Mouse (Mus musculus) heart, embryonic 15.5 days (tissue): ENCODE measurements around the gene Dgcr2. TPM values are rescaled to one million over a fixed set of nuclear protein-coding genes. Genes with fewer than 3 reads are reported as not detected.

Experiments used
- ATAC-seq: fragments of 200-750 bp; cut with Nextera tagmentation; replicated peaks from 2 replicates; pipeline ENCODE4 v1.8.0; 2017; ENCODE audit warnings: low read depth, moderate TSS enrichment; ENCODE audit not compliant: insufficient number of reproducible peaks, insufficient read depth, low FRiP score
- H3K27ac ChIP-seq: fragments of 300-500 bp; sonication (generic); 2 replicates; pipeline ENCODE4 v1.5.1; 2015; ENCODE audit warnings: mild to moderate bottlenecking, inconsistent platforms
- H3K27me3 ChIP-seq: fragments of 300-500 bp; sonication (generic); 2 replicates; pipeline ENCODE4 v1.6.1; 2015; ENCODE audit warnings: inconsistent platforms
- H3K36me3 ChIP-seq: fragments of 300-500 bp; sonication (generic); 2 replicates; pipeline ENCODE4 v1.6.1; 2015; ENCODE audit warnings: mild to moderate bottlenecking, inconsistent platforms
- H3K4me1 ChIP-seq: fragments of 300-500 bp; sonication (generic); replicated peaks from 2 replicates; pipeline ENCODE4 v1.6.1; 2015; ENCODE audit warnings: inconsistent platforms
- H3K4me2 ChIP-seq: fragments of 300-500 bp; sonication (generic); 2 replicates; pipeline ENCODE4 v1.6.1; 2015; ENCODE audit warnings: inconsistent platforms, mild to moderate bottlenecking, moderate library complexity
- H3K4me3 ChIP-seq: fragments of 300-500 bp; sonication (generic); 2 replicates; pipeline ENCODE4 v1.5.1; 2015; ENCODE audit warnings: mild to moderate bottlenecking, inconsistent platforms
- H3K9ac ChIP-seq: fragments of 300-500 bp; sonication (generic); 2 replicates; pipeline ENCODE4 v1.6.1; 2015; ENCODE audit warnings: mild to moderate bottlenecking, inconsistent platforms
- H3K9me3 ChIP-seq: fragments of 300-500 bp; sonication (generic); replicated peaks from 2 replicates; pipeline ENCODE4 v1.6.1; 2016; ENCODE audit warnings: inconsistent platforms
- WGBS: fragments of 180-500 bp; shearing (Covaris S2); methylation state at CpG from one replicate; pipeline ENCODE4 v1.1.7; 2015; ENCODE audit warnings: mixed read lengths; 5-methylcytosine and 5-hydroxymethylcytosine counted together
- polyA plus RNA-seq: library from polyadenylated mRNA; unstranded; fragments of >200 nt; fragmentation: Nextera tagmentation; extraction: Ambion mirVana; gene quantifications from 2 replicates; pipeline ENCODE4 v1.2.1, GENCODE M21; 2015

The Dgcr2 gene
- polyA plus RNA-seq, 1 experiment from 2014 or later: 41.8 TPM

- 6% methylated on average over 73 of the region's 73 CpGs for WGBS
- Histone ChIP-seq H3K4me1 (peaks cover 78% of the 10 kb centered on the region), H3K36me3 (no peaks in the 10 kb centered on the region), H3K27ac (peak overlapping the region; percentile 43), H3K4me3 (peak overlapping the region; percentile 57), H3K9ac (peak overlapping the region; percentile 62), H3K9me3 (no peaks in the 10 kb centered on the region), H3K4me2 (peak overlapping the region; percentile 99), H3K27me3 (peaks cover 49% of the 10 kb centered on the region)
- ATAC-seq: peak; percentile 76
These were observed 91.0 kb downstream of the Dgcr2 start for GRCm38 (mm10) chr16:17807192-17808009.

- peak overlapping the region; percentile 62 for H3K9ac ChIP-seq
- peaks cover 56% of the 10 kb centered on the region for H3K27me3 ChIP-seq
- no peaks in the 10 kb centered on the region for H3K9me3 ChIP-seq
- no peak for ATAC-seq
- H3K4me2 ChIP-seq: peak overlapping the region; percentile 99
- H3K4me3 ChIP-seq: peak overlapping the region; percentile 57
- 10% methylated on average over 48 of the region's 50 CpGs for WGBS
- no peaks in the 10 kb centered on the region for H3K36me3 ChIP-seq
- H3K4me1 ChIP-seq: peaks cover 79% of the 10 kb centered on the region
- peak overlapping the region; percentile 43 for H3K27ac ChIP-seq
These were observed 91.7 kb downstream of the Dgcr2 start for GRCm38 (mm10) chr16:17806581-17807191.

GRCm38 (mm10) chr16:17804982-17805381 is 93.4 kb downstream of the Dgcr2 start:
- no peak overlapping the region for H3K9ac ChIP-seq
- ATAC-seq: no peak

DNA sequence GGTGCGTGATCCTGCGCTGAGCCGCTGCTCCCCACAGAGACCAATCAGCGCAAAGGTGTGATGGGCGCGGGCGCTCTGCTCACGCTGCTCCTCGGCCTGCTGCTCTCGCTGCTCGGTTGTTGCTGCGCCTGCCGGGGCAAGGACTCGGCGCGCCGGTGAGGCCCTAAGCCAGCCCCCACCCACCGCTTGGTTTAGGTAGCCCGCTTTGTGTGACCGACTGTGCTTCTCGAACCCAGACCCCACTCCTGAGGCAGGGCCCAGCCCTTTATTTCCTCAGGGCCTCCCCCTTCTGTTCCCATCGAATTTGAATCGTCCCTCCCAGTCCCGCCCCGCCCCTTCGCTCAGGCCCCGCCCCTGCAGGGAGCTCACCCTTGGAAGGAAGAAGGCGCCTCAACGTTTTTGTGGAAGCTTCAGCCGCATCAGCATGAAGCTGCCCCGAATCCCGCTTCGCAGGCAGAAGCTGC is 93.9 kb downstream of the Dgcr2 start:
- H3K4me1 ChIP-seq: peaks cover 72% of the 10 kb centered on the region
- no peaks in the 10 kb centered on the region for H3K36me3 ChIP-seq
- no peak for ATAC-seq
- WGBS: 21% methylated on average over 33 of the region's 33 CpGs
- H3K4me3 ChIP-seq: peak overlapping the region; percentile 43
- H3K9ac ChIP-seq: 0 out of 2 replicates have a peak overlapping the region, but pooled peaks have one; percentile 14
- H3K27me3 ChIP-seq: peaks cover 76% of the 10 kb centered on the region
- H3K4me2 ChIP-seq: peak overlapping the region; percentile 65
- no peak overlapping the region for H3K27ac ChIP-seq
- H3K9me3 ChIP-seq: no peaks in the 10 kb centered on the region

More at GRCm38 (mm10) chr16:17804982-17805381, 93.4 kb downstream of the Dgcr2 start:
- peak overlapping the region; percentile 43 for H3K4me3 ChIP-seq
- H3K4me2 ChIP-seq: peak overlapping the region; percentile 65
- H3K9me3 ChIP-seq: no peaks in the 10 kb centered on the region
- H3K4me1 ChIP-seq: peaks cover 71% of the 10 kb centered on the region
- H3K27me3 ChIP-seq: peaks cover 71% of the 10 kb centered on the region
- WGBS: 39% methylated on average over 7 of the region's 7 CpGs
- H3K36me3 ChIP-seq: no peaks in the 10 kb centered on the region
- no peak overlapping the region for H3K27ac ChIP-seq

GRCm38 (mm10) chr16:17803675-17804448 is 94.5 kb downstream of the Dgcr2 start:
- H3K4me2 ChIP-seq: peak overlapping the region; percentile 82
- H3K27me3 ChIP-seq: peaks cover 82% of the 10 kb centered on the region
- 0 out of 2 replicates have a peak overlapping the region, but pooled peaks have one; percentile 14 for H3K9ac ChIP-seq
- no peak overlapping the region for H3K27ac ChIP-seq
- H3K36me3 ChIP-seq: no peaks in the 10 kb centered on the region
- H3K9me3 ChIP-seq: no peaks in the 10 kb centered on the region
- H3K4me3 ChIP-seq: peak overlapping the region; percentile 43
- peaks cover 73% of the 10 kb centered on the region for H3K4me1 ChIP-seq
- 36% methylated on average over 33 of the region's 33 CpGs for WGBS
- no peak for ATAC-seq

GRCm38 (mm10) chr16:17802839-17803674 is 95.3 kb downstream of the Dgcr2 start:
- H3K27ac ChIP-seq: no peak overlapping the region
- peaks cover 76% of the 10 kb centered on the region for H3K4me1 ChIP-seq

GRCm38 (mm10) chr16:17802456-17802838 is 95.9 kb downstream of the Dgcr2 start:
- Histone ChIP-seq H3K9ac (0 out of 2 replicates have a peak overlapping the region, but pooled peaks have one; percentile 19), H3K27ac (no peak overlapping the region), H3K4me1 (peaks cover 76% of the 10 kb centered on the region), H3K27me3 (peaks cover 93% of the 10 kb centered on the region), H3K4me3 (peak overlapping the region; percentile 43), H3K36me3 (no peaks in the 10 kb centered on the region), H3K9me3 (no peaks in the 10 kb centered on the region), H3K4me2 (peak overlapping the region; percentile 82)
- no peak for ATAC-seq
- WGBS: 28% methylated on average over 18 of the region's 18 CpGs

More at GRCm38 (mm10) chr16:17802839-17803674, 95.3 kb downstream of the Dgcr2 start:
- Histone ChIP-seq H3K4me3 (peak overlapping the region; percentile 43), H3K4me2 (peak overlapping the region; percentile 82), H3K36me3 (no peaks in the 10 kb centered on the region), H3K9me3 (no peaks in the 10 kb centered on the region), H3K9ac (0 out of 2 replicates have a peak overlapping the region, but pooled peaks have one; percentile 19), H3K27me3 (peaks cover 87% of the 10 kb centered on the region)
- WGBS: 12% methylated on average over 83 of the region's 83 CpGs
- no peak for ATAC-seq

- H3K4me2 ChIP-seq: peak overlapping the region; percentile 82; the same call in 1 of the 2 replicates
- no peaks in the 10 kb centered on the region for H3K9me3 ChIP-seq
- no peaks in the 10 kb centered on the region for H3K36me3 ChIP-seq
- peaks cover 96% of the 10 kb centered on the region for H3K27me3 ChIP-seq
- no peak for ATAC-seq
- no peak overlapping the region for H3K9ac ChIP-seq
- peak overlapping the region; percentile 43; the same call in 1 of the 2 replicates for H3K4me3 ChIP-seq
- peaks cover 77% of the 10 kb centered on the region for H3K4me1 ChIP-seq
- WGBS: 18% methylated on average over 7 of the region's 7 CpGs
- H3K27ac ChIP-seq: no peak overlapping the region
These were observed 96.4 kb downstream of the Dgcr2 start for GRCm38 (mm10) chr16:17801777-17802455.

DNA sequence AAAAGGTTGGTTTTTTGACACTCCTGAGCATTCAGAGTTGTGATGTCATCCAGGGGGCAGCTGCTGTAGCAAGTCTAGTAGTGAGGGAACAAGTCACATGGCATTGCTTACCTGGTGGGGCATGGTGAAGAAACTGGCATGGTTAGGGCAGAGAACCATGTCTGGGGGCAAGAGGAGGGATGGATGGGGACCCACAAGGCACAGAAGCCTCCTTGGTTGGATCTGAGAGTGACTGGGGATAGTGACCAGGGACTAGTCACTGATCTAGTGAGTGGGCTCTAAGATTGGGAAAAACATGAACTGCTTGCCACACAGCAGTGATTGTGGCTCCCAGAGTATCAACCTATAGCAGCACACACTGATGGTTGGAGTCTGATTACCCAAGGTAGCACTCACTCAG is 98.8 kb downstream of the Dgcr2 start:
- H3K9ac ChIP-seq: no peak overlapping the region
- no peak overlapping the region for H3K4me2 ChIP-seq

More for the DNA sequence above, 98.8 kb downstream of the Dgcr2 start:
- Histone ChIP-seq H3K27ac (no peak overlapping the region), H3K4me3 (no peak overlapping the region), H3K4me1 (peaks cover 67% of the 10 kb centered on the region), H3K36me3 (no peaks in the 10 kb centered on the region), H3K27me3 (peaks cover 87% of the 10 kb centered on the region), H3K9me3 (no peaks in the 10 kb centered on the region)
- ATAC-seq: no peak
